Mouse (Mus musculus) testis, adult 2 months (tissue): ENCODE measurements around the gene 1810010D01Rik.

Source experiments
- CTCF ChIP-seq: fragments of 200-500 bp; IDR thresholded peaks from 2 replicates; pipeline ENCODE4 v1.5.1; 2012; ENCODE audit warnings: low read depth, mild to moderate bottlenecking, inconsistent platforms, low read length, moderate library complexity; ENCODE audit not compliant: control insufficient read depth, insufficient read depth, insufficient replicate concordance
- POLR2A ChIP-seq: fragments of 200-500 bp; IDR thresholded peaks from 2 replicates; pipeline ENCODE4 v1.6.1; 2012; ENCODE audit warnings: low read depth, mild to moderate bottlenecking, inconsistent platforms, low read length, moderate library complexity; ENCODE audit not compliant: control insufficient read depth

- TF ChIP-seq POLR2A (no peak), CTCF (no peak)
Observed at GRCm38 (mm10) chr7:145173563-145173962, 34.4 kb downstream of the 1810010D01Rik start.
